Mouse (Mus musculus): Measurements from ENCODE around the gene Lypd8. TPM values are rescaled to one million over a fixed set of nuclear protein-coding genes. Genes with fewer than 3 reads are reported as not detected.

Lypd8 gene
- polyA plus RNA-seq, 1 experiment from 2014 or later: not detected

DNA sequence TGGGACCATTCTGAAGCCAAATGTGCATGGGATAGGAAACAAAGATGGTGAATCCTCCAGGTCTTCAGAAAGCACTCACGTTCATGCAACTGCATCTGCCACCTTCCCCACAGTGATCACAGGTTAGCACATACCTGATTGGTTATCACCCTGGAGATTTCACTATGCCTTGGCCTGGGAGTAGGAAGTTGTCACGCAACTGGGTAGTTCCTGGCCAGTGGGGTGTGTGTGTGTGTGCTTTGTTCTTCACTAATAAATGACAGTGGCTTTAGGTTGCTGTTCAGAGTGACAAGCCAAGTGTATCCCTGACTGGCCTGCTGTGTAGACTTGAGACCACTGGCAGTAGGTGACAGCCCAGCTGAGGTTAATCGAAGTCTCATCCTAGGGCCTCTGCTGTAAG lies 53.4 kb downstream of the Lypd8 start, which contains the start of gene Gm12253:
Gene Gm12253, plus strand, starts transcription at position 301 of the 400 bp plus-strand sequence.
- Histone ChIP-seq H3K9me3 (replicated peaks) (no peaks in the 10 kb centered on the region), H3K4me1 (peaks cover 32% of the 10 kb centered on the region), H3K27me3 (ENCODE audit: low read depth, poor library complexity, severe bottlenecking) (no peaks in the 10 kb centered on the region), H3K27ac (no peak within 1 kb of the TSS), H3K36me3 (no peaks in the 10 kb centered on the region), H3K4me3 (no peak within 1 kb of the TSS)
- DNase-seq (ENCODE audit: low spot score): no peak
- WGBS: 86% methylated on average over 3 of the region's 3 CpGs

DNA sequence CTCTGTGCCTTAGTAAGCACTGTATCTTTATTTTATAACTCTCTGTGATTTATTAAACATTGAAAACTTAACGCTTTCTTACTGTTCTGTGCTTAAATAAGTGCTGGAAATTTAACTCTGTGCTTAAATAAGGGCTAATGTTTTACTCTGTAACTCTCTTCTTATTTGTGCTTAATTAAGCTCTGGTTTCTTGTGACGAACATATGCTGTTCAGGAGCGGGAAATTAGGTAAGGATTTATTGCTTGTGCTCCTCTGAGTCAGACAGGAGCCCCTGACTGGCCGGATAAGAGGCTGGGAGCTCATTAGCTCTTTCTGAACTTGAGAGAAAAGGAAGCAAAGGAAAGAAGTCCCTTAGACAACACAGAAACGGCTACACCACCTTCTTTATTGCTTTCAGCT lies 59.0 kb downstream of the Lypd8 start:
- no peaks in the 10 kb centered on the region for H3K27me3 ChIP-seq (ENCODE audit: low read depth, poor library complexity, severe bottlenecking)
- H3K4me3 ChIP-seq: no peak overlapping the region
- H3K9me3 ChIP-seq (replicated peaks): no peaks in the 10 kb centered on the region
- 20% methylated on average over 5 of the region's 5 CpGs for WGBS
- no peaks in the 10 kb centered on the region for H3K36me3 ChIP-seq
- no peak for DNase-seq (ENCODE audit: low spot score)
- H3K27ac ChIP-seq: peak overlapping the region; percentile 70
- peaks cover 30% of the 10 kb centered on the region for H3K4me1 ChIP-seq

Other genes with a start within 250 kb of the Lypd8 start
- gene Gemin5, start 210.5 kb upstream of the Lypd8 start, polyA plus RNA-seq (2016; fragmentation: Nextera tagmentation; extraction: Ambion mirVana): 35.8 and 40.1 TPM in 2 replicates
- 143 and 156 TPM in 2 replicates for gene Mrpl22, start 207.4 kb upstream of the Lypd8 start, polyA plus RNA-seq (2016; fragmentation: Nextera tagmentation; extraction: Ambion mirVana)
- 1.3 TPM in 2 replicates for gene Igtp, start 179.5 kb upstream of the Lypd8 start, polyA plus RNA-seq (2016; fragmentation: Nextera tagmentation; extraction: Ambion mirVana)
- 0.05 and 0.50 TPM in 2 replicates for gene Irgm2, start 179.4 kb upstream of the Lypd8 start, polyA plus RNA-seq (2016; fragmentation: Nextera tagmentation; extraction: Ambion mirVana)
- not detected in 2 replicates for gene 4930438A08Rik, start 104.2 kb upstream of the Lypd8 start, polyA plus RNA-seq (2016; fragmentation: Nextera tagmentation; extraction: Ambion mirVana)
- 24.0 and 26.7 TPM in 2 replicates for gene Zfp692, start 72.0 kb upstream of the Lypd8 start, polyA plus RNA-seq (2016; fragmentation: Nextera tagmentation; extraction: Ambion mirVana)
- 22.1 and 25.7 TPM in 2 replicates for gene Zfp672, start 48.7 kb upstream of the Lypd8 start, polyA plus RNA-seq (2016; fragmentation: Nextera tagmentation; extraction: Ambion mirVana)
- 35.2 and 37.7 TPM in 2 replicates for gene Sh3bp5l, start 48.3 kb upstream of the Lypd8 start, polyA plus RNA-seq (2016; fragmentation: Nextera tagmentation; extraction: Ambion mirVana)
- gene 1810065E05Rik, start 42.1 kb downstream of the Lypd8 start, polyA plus RNA-seq (2016; fragmentation: Nextera tagmentation; extraction: Ambion mirVana): not detected in 2 replicates
- gene Gm12253, start 53.5 kb downstream of the Lypd8 start, polyA plus RNA-seq (2016; fragmentation: Nextera tagmentation; extraction: Ambion mirVana): not detected in 2 replicates
- gene Lypd9, start 73.9 kb downstream of the Lypd8 start, polyA plus RNA-seq (2016; fragmentation: Nextera tagmentation; extraction: Ambion mirVana): not detected in 2 replicates
- gene Olfr30, start 83.2 kb downstream of the Lypd8 start, polyA plus RNA-seq (2016; fragmentation: Nextera tagmentation; extraction: Ambion mirVana): not detected in 2 replicates
- gene Olfr332, start 113.5 kb downstream of the Lypd8 start, polyA plus RNA-seq (2016; fragmentation: Nextera tagmentation; extraction: Ambion mirVana): not detected in 2 replicates
- gene Olfr331, start 123.5 kb downstream of the Lypd8 start, polyA plus RNA-seq (2016; fragmentation: Nextera tagmentation; extraction: Ambion mirVana): not detected in 2 replicates
- not detected in 2 replicates for gene Olfr330, start 155.8 kb downstream of the Lypd8 start, polyA plus RNA-seq (2016; fragmentation: Nextera tagmentation; extraction: Ambion mirVana)
- not detected in 2 replicates for gene Olfr329-ps, start 167.4 kb downstream of the Lypd8 start, polyA plus RNA-seq (2016; fragmentation: Nextera tagmentation; extraction: Ambion mirVana)
- gene Olfr328, start 176.6 kb downstream of the Lypd8 start, polyA plus RNA-seq (2016; fragmentation: Nextera tagmentation; extraction: Ambion mirVana): 0.05 TPM in 1 of 2 replicates, not detected in the other
- not detected in 2 replicates for gene Olfr224, start 191.5 kb downstream of the Lypd8 start, polyA plus RNA-seq (2016; fragmentation: Nextera tagmentation; extraction: Ambion mirVana)
- gene Olfr325, start 198.7 kb downstream of the Lypd8 start, polyA plus RNA-seq (2016; fragmentation: Nextera tagmentation; extraction: Ambion mirVana): not detected in 2 replicates
- not detected in 2 replicates for gene Olfr324, start 216.1 kb downstream of the Lypd8 start, polyA plus RNA-seq (2016; fragmentation: Nextera tagmentation; extraction: Ambion mirVana)
- not detected in 2 replicates for gene 2210407C18Rik, start 237.0 kb downstream of the Lypd8 start, polyA plus RNA-seq (2016; fragmentation: Nextera tagmentation; extraction: Ambion mirVana)

Measured in limb, embryonic 10.5 days (tissue).